Mouse (Mus musculus): ENCODE measurements at regions not wholly inside any gene's neighbourhood (a gene's known extent, or its start where the extent isn't known, plus 50 kb on each side); places are given as distances from the start of the nearest gene placed in this dataset.

GRCm38 (mm10) chr14:45746176-45746575 lies 88.2 kb upstream of the Ddhd1 start:
- no peaks in the 10 kb centered on the region for H3K36me3 ChIP-seq (ENCODE audit: control insufficient read depth, insufficient read depth, low read length)
- no peak overlapping the region for H3K27ac ChIP-seq (ENCODE audit: low read length)
- no peaks in the 10 kb centered on the region for H3K27me3 ChIP-seq (ENCODE audit: control insufficient read depth, insufficient read depth, low read length)
- H3K9me3 ChIP-seq (ENCODE audit: control insufficient read depth, low read depth, low read length), result no peaks in the 10 kb centered on the region
- 88% methylated on average over 5 of the region's 5 CpGs for WGBS
- no peak overlapping the region for H3K9ac ChIP-seq (replicated peaks; ENCODE audit: low read depth, low read length)
- no peaks in the 10 kb centered on the region for H3K4me1 ChIP-seq (ENCODE audit: control insufficient read depth, insufficient read depth, low read length)
- no peak overlapping the region for H3K4me3 ChIP-seq (ENCODE audit: low read depth, low read length)
- no peak for ATAC-seq (ENCODE audit: insufficient number of reproducible peaks, insufficient read depth, low FRiP score, low read depth)
- H3K4me2 ChIP-seq (replicated peaks; ENCODE audit: low read depth, low read length), result no peak overlapping the region

- no peaks in the 10 kb centered on the region for H3K4me1 ChIP-seq (ENCODE audit: control insufficient read depth, insufficient read depth, low read length)
- H3K4me3 ChIP-seq (ENCODE audit: low read depth, low read length), result no peak overlapping the region
- H3K27me3 ChIP-seq (ENCODE audit: control insufficient read depth, insufficient read depth, low read length), result no peaks in the 10 kb centered on the region
- no peak overlapping the region for H3K9ac ChIP-seq (replicated peaks; ENCODE audit: low read depth, low read length)
- no peaks in the 10 kb centered on the region for H3K9me3 ChIP-seq (ENCODE audit: control insufficient read depth, low read depth, low read length)
- no peak for ATAC-seq (ENCODE audit: insufficient number of reproducible peaks, insufficient read depth, low FRiP score, low read depth)
- no peak overlapping the region for H3K4me2 ChIP-seq (replicated peaks; ENCODE audit: low read depth, low read length)
- no peak overlapping the region for H3K27ac ChIP-seq (ENCODE audit: low read length)
- 0% methylated on average over 1 of the region's 1 CpGs for WGBS
- no peaks in the 10 kb centered on the region for H3K36me3 ChIP-seq (ENCODE audit: control insufficient read depth, insufficient read depth, low read length)
Measured at GRCm38 (mm10) chr14:45757376-45757775, 99.4 kb upstream of the Ddhd1 start.

- Histone ChIP-seq H3K27me3 (ENCODE audit: control insufficient read depth, insufficient read depth, low read length) (no peaks in the 10 kb centered on the region), H3K9ac (replicated peaks; ENCODE audit: low read depth, low read length) (no peak overlapping the region), H3K4me1 (ENCODE audit: control insufficient read depth, insufficient read depth, low read length) (no peaks in the 10 kb centered on the region), H3K36me3 (ENCODE audit: control insufficient read depth, insufficient read depth, low read length) (no peaks in the 10 kb centered on the region), H3K27ac (ENCODE audit: low read length) (no peak overlapping the region), H3K4me3 (ENCODE audit: low read depth, low read length) (no peak overlapping the region), H3K4me2 (replicated peaks; ENCODE audit: low read depth, low read length) (no peak overlapping the region), H3K9me3 (ENCODE audit: control insufficient read depth, low read depth, low read length) (no peaks in the 10 kb centered on the region)
- WGBS, result 94% methylated on average over 16 of the region's 16 CpGs
- ATAC-seq (ENCODE audit: insufficient number of reproducible peaks, insufficient read depth, low FRiP score, low read depth), result no peak
Measured at GRCm38 (mm10) chr14:45760890-45761680, 103.1 kb upstream of the Ddhd1 start.

GRCm38 (mm10) chr14:45764231-45764630 lies 106.3 kb upstream of the Ddhd1 start:
- H3K27me3 ChIP-seq (ENCODE audit: control insufficient read depth, insufficient read depth, low read length), result no peaks in the 10 kb centered on the region
- ATAC-seq (ENCODE audit: insufficient number of reproducible peaks, insufficient read depth, low FRiP score, low read depth), result no peak
- H3K36me3 ChIP-seq (ENCODE audit: control insufficient read depth, insufficient read depth, low read length), result no peaks in the 10 kb centered on the region
- H3K4me2 ChIP-seq (replicated peaks; ENCODE audit: low read depth, low read length), result no peak overlapping the region
- peaks cover under 1% of the 10 kb centered on the region; the same call in 1 of the 2 replicates for H3K4me1 ChIP-seq (ENCODE audit: control insufficient read depth, insufficient read depth, low read length)
- H3K27ac ChIP-seq (ENCODE audit: low read length), result no peak overlapping the region
- H3K9ac ChIP-seq (replicated peaks; ENCODE audit: low read depth, low read length), result no peak overlapping the region
- H3K9me3 ChIP-seq (ENCODE audit: control insufficient read depth, low read depth, low read length), result no peaks in the 10 kb centered on the region
- 65% methylated on average over 3 of the region's 3 CpGs for WGBS
- no peak overlapping the region for H3K4me3 ChIP-seq (ENCODE audit: low read depth, low read length)

- no peak overlapping the region for H3K4me2 ChIP-seq (replicated peaks; ENCODE audit: low read depth, low read length)
- no peaks in the 10 kb centered on the region for H3K9me3 ChIP-seq (ENCODE audit: control insufficient read depth, low read depth, low read length)
- H3K36me3 ChIP-seq (ENCODE audit: control insufficient read depth, insufficient read depth, low read length), result no peaks in the 10 kb centered on the region
- H3K4me1 ChIP-seq (ENCODE audit: control insufficient read depth, insufficient read depth, low read length), result peaks cover 3% of the 10 kb centered on the region; the same call in 1 of the 2 replicates
- H3K27me3 ChIP-seq (ENCODE audit: control insufficient read depth, insufficient read depth, low read length), result no peaks in the 10 kb centered on the region
- no peak overlapping the region for H3K27ac ChIP-seq (ENCODE audit: low read length)
- no peak for ATAC-seq (ENCODE audit: insufficient number of reproducible peaks, insufficient read depth, low FRiP score, low read depth)
- H3K9ac ChIP-seq (replicated peaks; ENCODE audit: low read depth, low read length), result no peak overlapping the region
- H3K4me3 ChIP-seq (ENCODE audit: low read depth, low read length), result no peak overlapping the region
- 96% methylated on average over 1 of the region's 1 CpGs for WGBS
Measured at GRCm38 (mm10) chr14:45766582-45766981, 108.6 kb upstream of the Ddhd1 start.

- Histone ChIP-seq H3K4me1 (ENCODE audit: control insufficient read depth, insufficient read depth, low read length) (peaks cover 3% of the 10 kb centered on the region; the same call in 1 of the 2 replicates), H3K27ac (ENCODE audit: low read length) (no peak overlapping the region), H3K9me3 (ENCODE audit: control insufficient read depth, low read depth, low read length) (no peaks in the 10 kb centered on the region), H3K4me3 (ENCODE audit: low read depth, low read length) (no peak overlapping the region; the same call in 1 of the 2 replicates), H3K36me3 (ENCODE audit: control insufficient read depth, insufficient read depth, low read length) (no peaks in the 10 kb centered on the region), H3K9ac (replicated peaks; ENCODE audit: low read depth, low read length) (no peak overlapping the region), H3K27me3 (ENCODE audit: control insufficient read depth, insufficient read depth, low read length) (no peaks in the 10 kb centered on the region), H3K4me2 (replicated peaks; ENCODE audit: low read depth, low read length) (peak overlapping the region; percentile 37)
- peak; percentile 77; the same call in 1 of the 2 replicates for ATAC-seq (ENCODE audit: insufficient number of reproducible peaks, insufficient read depth, low FRiP score, low read depth)
- WGBS, result 18% methylated on average over 19 of the region's 19 CpGs
Measured at GRCm38 (mm10) chr14:45772665-45773277, 114.8 kb upstream of the Ddhd1 start.

GRCm38 (mm10) chr14:45773326-45773725 lies 115.4 kb upstream of the Ddhd1 start:
- ATAC-seq (ENCODE audit: insufficient number of reproducible peaks, insufficient read depth, low FRiP score, low read depth), result no peak
- no peak overlapping the region for H3K27ac ChIP-seq (ENCODE audit: low read length)
- no peaks in the 10 kb centered on the region for H3K27me3 ChIP-seq (ENCODE audit: control insufficient read depth, insufficient read depth, low read length)
- H3K4me3 ChIP-seq (ENCODE audit: low read depth, low read length), result no peak overlapping the region
- peaks cover 3% of the 10 kb centered on the region; the same call in 1 of the 2 replicates for H3K4me1 ChIP-seq (ENCODE audit: control insufficient read depth, insufficient read depth, low read length)
- no peaks in the 10 kb centered on the region for H3K9me3 ChIP-seq (ENCODE audit: control insufficient read depth, low read depth, low read length)
- no peak overlapping the region for H3K9ac ChIP-seq (replicated peaks; ENCODE audit: low read depth, low read length)
- 68% methylated on average over 7 of the region's 7 CpGs for WGBS
- H3K36me3 ChIP-seq (ENCODE audit: control insufficient read depth, insufficient read depth, low read length), result no peaks in the 10 kb centered on the region
- no peak overlapping the region for H3K4me2 ChIP-seq (replicated peaks; ENCODE audit: low read depth, low read length)

- no peak for ATAC-seq (ENCODE audit: insufficient number of reproducible peaks, insufficient read depth, low FRiP score, low read depth)
- Histone ChIP-seq H3K9ac (replicated peaks; ENCODE audit: low read depth, low read length) (no peak overlapping the region), H3K27me3 (ENCODE audit: control insufficient read depth, insufficient read depth, low read length) (no peaks in the 10 kb centered on the region), H3K4me2 (replicated peaks; ENCODE audit: low read depth, low read length) (no peak overlapping the region), H3K4me3 (ENCODE audit: low read depth, low read length) (no peak overlapping the region), H3K9me3 (ENCODE audit: control insufficient read depth, low read depth, low read length) (peaks cover 2% of the 10 kb centered on the region; the same call in 1 of the 2 replicates), H3K36me3 (ENCODE audit: control insufficient read depth, insufficient read depth, low read length) (no peaks in the 10 kb centered on the region), H3K4me1 (ENCODE audit: control insufficient read depth, insufficient read depth, low read length) (no peaks in the 10 kb centered on the region), H3K27ac (ENCODE audit: low read length) (no peak overlapping the region)
- 85% methylated on average over 6 of the region's 6 CpGs for WGBS
Measured at GRCm38 (mm10) chr14:45781850-45782249, 123.9 kb upstream of the Ddhd1 start.

All from stomach, embryonic 14.5 days (tissue).